Mouse (Mus musculus) megakaryocyte, embryonic 14.5 days (primary cell): Measurements from ENCODE around the gene Usp29.

ENCODE experiments used
- FLI1 ChIP-seq: IDR thresholded peaks from 2 replicates; pipeline ENCODE4 v1.6.1; 2012; ENCODE audit warnings: low read length, inconsistent platforms, mixed read lengths
- GATA1 ChIP-seq: IDR thresholded peaks from 3 replicates; pipeline ENCODE4 v1.6.1; 2012; ENCODE audit warnings: mixed read lengths, low read length, inconsistent platforms, borderline replicate concordance

GRCm38 (mm10) chr7:6911731-6912130 is 181.4 kb downstream of the Usp29 start:
- TF ChIP-seq GATA1 (no peak), FLI1 (no peak)
